Mouse (Mus musculus) megakaryocyte, embryonic 14.5 days (primary cell): ENCODE measurements around the gene Dglucy.

Experiments used
- FLI1 ChIP-seq: IDR thresholded peaks from 2 replicates; pipeline ENCODE4 v1.6.1; 2012; ENCODE audit warnings: low read length, inconsistent platforms, mixed read lengths
- GATA1 ChIP-seq: IDR thresholded peaks from 3 replicates; pipeline ENCODE4 v1.6.1; 2012; ENCODE audit warnings: mixed read lengths, low read length, inconsistent platforms, borderline replicate concordance

GRCm38 (mm10) chr12:100875553-100875952 lies 96.7 kb downstream of the Dglucy start:
- TF ChIP-seq GATA1 = no peak
- no peak for TF ChIP-seq FLI1
